Mouse (Mus musculus) limb, embryonic 10.5 days (tissue): ENCODE data around the gene Best1. TPM values are rescaled to one million over a fixed set of nuclear protein-coding genes. Genes with fewer than 3 reads are reported as not detected.

Source experiments
- DNase-seq: peaks from one replicate; pipeline ENCODE4 v3.0.0-alpha.2; 2017; ENCODE audit warnings: low spot score
- H3K27ac ChIP-seq: fragments of 300-500 bp; sonication (generic); 2 replicates; pipeline ENCODE4 v1.5.1; 2016; ENCODE audit warnings: mild to moderate bottlenecking
- H3K27me3 ChIP-seq: fragments of 300-500 bp; sonication (generic); 2 replicates; pipeline ENCODE4 v1.6.1; 2016; ENCODE audit warnings: low read depth, mild to moderate bottlenecking; ENCODE audit not compliant: poor library complexity, severe bottlenecking
- H3K36me3 ChIP-seq: fragments of 300-500 bp; sonication (generic); 2 replicates; pipeline ENCODE4 v1.6.1; 2016; ENCODE audit warnings: mild to moderate bottlenecking, moderate library complexity
- H3K4me1 ChIP-seq: fragments of 300-500 bp; sonication (generic); 2 replicates; pipeline ENCODE4 v1.6.1; 2016
- H3K4me3 ChIP-seq: fragments of 300-500 bp; sonication (generic); 2 replicates; pipeline ENCODE4 v1.5.1; 2016; ENCODE audit warnings: mild to moderate bottlenecking, moderate library complexity
- H3K9me3 ChIP-seq: fragments of 300-500 bp; sonication (generic); replicated peaks from 2 replicates; pipeline ENCODE4 v1.6.1; 2016; ENCODE audit warnings: mild to moderate bottlenecking
- WGBS: fragments of 180-500 bp; shearing (Covaris S2); methylation state at CpG from one replicate; pipeline ENCODE4 v1.1.7; 2016; 5-methylcytosine and 5-hydroxymethylcytosine counted together
- polyA plus RNA-seq: library from polyadenylated mRNA; unstranded; fragments of >200 nt; fragmentation: Nextera tagmentation; extraction: Ambion mirVana; gene quantifications from 2 replicates; pipeline ENCODE4 v1.2.1, GENCODE M21; 2016

Gene Best1
- polyA plus RNA-seq, 1 experiment from 2014 or later: 2.3 TPM

GRCm38 (mm10) chr19:9939841-9940240 lies 61.6 kb downstream of the Best1 start:
- Histone ChIP-seq H3K4me3 (no peak overlapping the region), H3K36me3 (no peaks in the 10 kb centered on the region), H3K4me1 (peaks cover 48% of the 10 kb centered on the region), H3K27ac (no peak overlapping the region), H3K27me3 (no peaks in the 10 kb centered on the region), H3K9me3 (no peaks in the 10 kb centered on the region)
- DNase-seq: no peak
- WGBS: 63% methylated on average over 7 of the region's 7 CpGs

GRCm38 (mm10) chr19:9938824-9939303 lies 62.6 kb downstream of the Best1 start:
- DNase-seq: no peak
- WGBS: 80% methylated on average over 13 of the region's 13 CpGs
- H3K27ac ChIP-seq: no peak overlapping the region
- no peaks in the 10 kb centered on the region for H3K9me3 ChIP-seq
- peaks cover 48% of the 10 kb centered on the region for H3K4me1 ChIP-seq
- no peak overlapping the region for H3K4me3 ChIP-seq
- no peaks in the 10 kb centered on the region for H3K36me3 ChIP-seq
- no peaks in the 10 kb centered on the region for H3K27me3 ChIP-seq

GRCm38 (mm10) chr19:9938156-9938823 lies 63.1 kb downstream of the Best1 start:
- Histone ChIP-seq H3K9me3 (no peaks in the 10 kb centered on the region), H3K4me1 (peaks cover 45% of the 10 kb centered on the region), H3K36me3 (no peaks in the 10 kb centered on the region), H3K27me3 (no peaks in the 10 kb centered on the region), H3K4me3 (no peak overlapping the region), H3K27ac (no peak overlapping the region)
- WGBS: 83% methylated on average over 6 of the region's 6 CpGs
- DNase-seq: no peak

- 69% methylated on average over 5 of the region's 5 CpGs for WGBS
- Histone ChIP-seq H3K36me3 (no peaks in the 10 kb centered on the region), H3K27ac (no peak overlapping the region), H3K4me3 (no peak overlapping the region), H3K4me1 (peaks cover 36% of the 10 kb centered on the region), H3K9me3 (no peaks in the 10 kb centered on the region), H3K27me3 (no peaks in the 10 kb centered on the region)
- no peak for DNase-seq
These were observed 64.0 kb downstream of the Best1 start for GRCm38 (mm10) chr19:9937428-9937827.

- DNase-seq: no peak
- peaks cover 28% of the 10 kb centered on the region for H3K4me1 ChIP-seq
- no peak overlapping the region for H3K4me3 ChIP-seq
- no peaks in the 10 kb centered on the region for H3K9me3 ChIP-seq
- no peaks in the 10 kb centered on the region for H3K27me3 ChIP-seq
- no peak overlapping the region for H3K27ac ChIP-seq
- WGBS: 71% methylated on average over 5 of the region's 5 CpGs
- no peaks in the 10 kb centered on the region for H3K36me3 ChIP-seq
These were observed 64.9 kb downstream of the Best1 start for GRCm38 (mm10) chr19:9936579-9936978.

Other genes starting within 250 kb of the Best1 start
- gene Scgb2a2, start 154.1 kb downstream of the Best1 start, polyA plus RNA-seq: not detected in 2 replicates
- gene Incenp, start 102.1 kb downstream of the Best1 start, polyA plus RNA-seq: 167 and 183 TPM in 2 replicates
- 1,175 and 1,229 TPM in 2 replicates for gene Fth1, start 21.0 kb downstream of the Best1 start, polyA plus RNA-seq
- 39.2 and 41.5 TPM in 2 replicates for gene Rab3il1, start within 50 bp of the Best1 start, polyA plus RNA-seq
- 2.4 and 3.2 TPM in 2 replicates for gene Fads3, start 39.9 kb upstream of the Best1 start, polyA plus RNA-seq
- 158 TPM in 2 replicates for gene Fads2, start 100.1 kb upstream of the Best1 start, polyA plus RNA-seq
- gene Fads1, start 181.3 kb upstream of the Best1 start, polyA plus RNA-seq: 142 and 155 TPM in 2 replicates
- gene Tmem258, start 202.4 kb upstream of the Best1 start, polyA plus RNA-seq: 420 and 432 TPM in 2 replicates
- 188 and 204 TPM in 2 replicates for gene Fen1, start 202.5 kb upstream of the Best1 start, polyA plus RNA-seq
- gene Myrf, start 239.1 kb upstream of the Best1 start, polyA plus RNA-seq: 6.8 and 8.4 TPM in 2 replicates